Mouse (Mus musculus): ENCODE results near the gene Chd3. TPM values are rescaled to one million over a fixed set of nuclear protein-coding genes. Genes with fewer than 3 reads are reported as not detected.

Chd3 gene
- polyA plus RNA-seq, 1 experiment from 2014 or later: 53.0 TPM

- Histone ChIP-seq H3K9ac (ENCODE audit: low read length) (peak overlapping the region; percentile 89), H3K27me3 (ENCODE audit: control insufficient read depth, insufficient read depth, low read length) (no peaks in the 10 kb centered on the region), H3K4me1 (replicated peaks; ENCODE audit: control insufficient read depth, insufficient read depth, low read length) (peaks cover 29% of the 10 kb centered on the region), H3K27ac (ENCODE audit: low read depth, low read length) (peak overlapping the region; percentile 98), H3K4me3 (ENCODE audit: low read depth, low read length) (peak overlapping the region; percentile 81), H3K36me3 (ENCODE audit: control insufficient read depth, insufficient read depth, low read length) (peaks cover 29% of the 10 kb centered on the region), H3K9me3 (ENCODE audit: control insufficient read depth, low read length) (no peaks in the 10 kb centered on the region), H3K4me2 (ENCODE audit: low read depth, low read length, severe bottlenecking) (peak overlapping the region; percentile 99)
- under 1% methylated on average over 33 of the region's 33 CpGs for WGBS
- DNase-seq (ENCODE audit: low spot score) (peak; percentile 85), ATAC-seq (replicated peaks; ENCODE audit: low FRiP score) (peak; percentile 74)
These were observed 39.6 kb upstream of the Chd3 start for GRCm38 (mm10) chr11:69408541-69409377.

- H3K9ac ChIP-seq (ENCODE audit: low read length): no peak overlapping the region
- H3K4me2 ChIP-seq (ENCODE audit: low read depth, low read length, severe bottlenecking): no peak overlapping the region
- DNase-seq (ENCODE audit: low spot score) (no peak), ATAC-seq (replicated peaks; ENCODE audit: low FRiP score) (no peak)
- WGBS: 90% methylated on average over 4 of the region's 4 CpGs
- H3K27ac ChIP-seq (ENCODE audit: low read depth, low read length): no peak overlapping the region
- H3K9me3 ChIP-seq (ENCODE audit: control insufficient read depth, low read length): no peaks in the 10 kb centered on the region
- H3K27me3 ChIP-seq (ENCODE audit: control insufficient read depth, insufficient read depth, low read length): no peaks in the 10 kb centered on the region
- H3K4me1 ChIP-seq (replicated peaks; ENCODE audit: control insufficient read depth, insufficient read depth, low read length): peaks cover 18% of the 10 kb centered on the region
- H3K36me3 ChIP-seq (ENCODE audit: control insufficient read depth, insufficient read depth, low read length): peaks cover 34% of the 10 kb centered on the region
- no peak overlapping the region for H3K4me3 ChIP-seq (ENCODE audit: low read depth, low read length)
These were observed 38.5 kb upstream of the Chd3 start for GRCm38 (mm10) chr11:69407724-69408004.

- H3K27ac ChIP-seq (ENCODE audit: low read depth, low read length): no peak overlapping the region
These were observed 37.9 kb upstream of the Chd3 start for GRCm38 (mm10) chr11:69406867-69407723.

GRCm38 (mm10) chr11:69406282-69406681, 37.1 kb upstream of the Chd3 start:
- ATAC-seq (replicated peaks; ENCODE audit: low FRiP score) (no peak), DNase-seq (ENCODE audit: low spot score) (no peak)
- Histone ChIP-seq H3K9me3 (ENCODE audit: control insufficient read depth, low read length) (no peaks in the 10 kb centered on the region), H3K36me3 (ENCODE audit: control insufficient read depth, insufficient read depth, low read length) (peaks cover 31% of the 10 kb centered on the region), H3K4me2 (ENCODE audit: low read depth, low read length, severe bottlenecking) (no peak overlapping the region), H3K27me3 (ENCODE audit: control insufficient read depth, insufficient read depth, low read length) (no peaks in the 10 kb centered on the region), H3K9ac (ENCODE audit: low read length) (no peak overlapping the region), H3K4me1 (replicated peaks; ENCODE audit: control insufficient read depth, insufficient read depth, low read length) (peaks cover 12% of the 10 kb centered on the region), H3K4me3 (ENCODE audit: low read depth, low read length) (no peak overlapping the region), H3K27ac (ENCODE audit: low read depth, low read length) (no peak overlapping the region)
- WGBS: 92% methylated on average over 19 of the region's 19 CpGs

More at GRCm38 (mm10) chr11:69406867-69407723, 37.9 kb upstream of the Chd3 start:
- Histone ChIP-seq H3K4me2 (ENCODE audit: low read depth, low read length, severe bottlenecking) (no peak overlapping the region), H3K36me3 (ENCODE audit: control insufficient read depth, insufficient read depth, low read length) (peaks cover 31% of the 10 kb centered on the region), H3K4me3 (ENCODE audit: low read depth, low read length) (no peak overlapping the region), H3K9me3 (ENCODE audit: control insufficient read depth, low read length) (no peaks in the 10 kb centered on the region), H3K9ac (ENCODE audit: low read length) (no peak overlapping the region), H3K27me3 (ENCODE audit: control insufficient read depth, insufficient read depth, low read length) (no peaks in the 10 kb centered on the region), H3K4me1 (replicated peaks; ENCODE audit: control insufficient read depth, insufficient read depth, low read length) (peaks cover 12% of the 10 kb centered on the region)
- WGBS: 92% methylated on average over 16 of the region's 16 CpGs
- ATAC-seq (replicated peaks; ENCODE audit: low FRiP score) (no peak), DNase-seq (ENCODE audit: low spot score) (no peak)

GRCm38 (mm10) chr11:69405397-69406200, 36.4 kb upstream of the Chd3 start:
- WGBS: 89% methylated on average over 22 of the region's 24 CpGs

GRCm38 (mm10) chr11:69404595-69405396, 35.6 kb upstream of the Chd3 start:
- 92% methylated on average over 24 of the region's 24 CpGs for WGBS
- Histone ChIP-seq H3K9ac (ENCODE audit: low read length) (no peak overlapping the region), H3K4me1 (replicated peaks; ENCODE audit: control insufficient read depth, insufficient read depth, low read length) (peaks cover 14% of the 10 kb centered on the region), H3K9me3 (ENCODE audit: control insufficient read depth, low read length) (no peaks in the 10 kb centered on the region), H3K4me2 (ENCODE audit: low read depth, low read length, severe bottlenecking) (no peak overlapping the region), H3K27me3 (ENCODE audit: control insufficient read depth, insufficient read depth, low read length) (peaks cover 2% of the 10 kb centered on the region; the same call in 1 of the 2 replicates), H3K4me3 (ENCODE audit: low read depth, low read length) (no peak overlapping the region), H3K27ac (ENCODE audit: low read depth, low read length) (no peak overlapping the region), H3K36me3 (ENCODE audit: control insufficient read depth, insufficient read depth, low read length) (peaks cover 43% of the 10 kb centered on the region)
- DNase-seq (ENCODE audit: low spot score) (peak; percentile 52), ATAC-seq (replicated peaks; ENCODE audit: low FRiP score) (no peak)

More at GRCm38 (mm10) chr11:69405397-69406200, 36.4 kb upstream of the Chd3 start:
- H3K9ac ChIP-seq (ENCODE audit: low read length): no peak overlapping the region
- ATAC-seq (replicated peaks; ENCODE audit: low FRiP score) (no peak), DNase-seq (ENCODE audit: low spot score) (peak; percentile 56)
- no peaks in the 10 kb centered on the region; the same call in 1 of the 2 replicates for H3K27me3 ChIP-seq (ENCODE audit: control insufficient read depth, insufficient read depth, low read length)
- H3K4me3 ChIP-seq (ENCODE audit: low read depth, low read length): no peak overlapping the region
- peaks cover 12% of the 10 kb centered on the region for H3K4me1 ChIP-seq (replicated peaks; ENCODE audit: control insufficient read depth, insufficient read depth, low read length)
- no peak overlapping the region for H3K4me2 ChIP-seq (ENCODE audit: low read depth, low read length, severe bottlenecking)
- H3K9me3 ChIP-seq (ENCODE audit: control insufficient read depth, low read length): no peaks in the 10 kb centered on the region
- H3K27ac ChIP-seq (ENCODE audit: low read depth, low read length): no peak overlapping the region
- H3K36me3 ChIP-seq (ENCODE audit: control insufficient read depth, insufficient read depth, low read length): peaks cover 38% of the 10 kb centered on the region

- ATAC-seq (replicated peaks; ENCODE audit: low FRiP score) (no peak), DNase-seq (ENCODE audit: low spot score) (peak; percentile 53)
These were observed 34.7 kb upstream of the Chd3 start for GRCm38 (mm10) chr11:69403691-69404594.

More at GRCm38 (mm10) chr11:69403691-69404594, 34.7 kb upstream of the Chd3 start:
- H3K27me3 ChIP-seq (ENCODE audit: control insufficient read depth, insufficient read depth, low read length): peaks cover 2% of the 10 kb centered on the region; the same call in 1 of the 2 replicates
- peaks cover 43% of the 10 kb centered on the region for H3K36me3 ChIP-seq (ENCODE audit: control insufficient read depth, insufficient read depth, low read length)
- no peak overlapping the region for H3K4me3 ChIP-seq (ENCODE audit: low read depth, low read length)
- H3K4me2 ChIP-seq (ENCODE audit: low read depth, low read length, severe bottlenecking): no peak overlapping the region
- no peak overlapping the region for H3K27ac ChIP-seq (ENCODE audit: low read depth, low read length)
- WGBS: 89% methylated on average over 37 of the region's 38 CpGs
- peaks cover 19% of the 10 kb centered on the region for H3K4me1 ChIP-seq (replicated peaks; ENCODE audit: control insufficient read depth, insufficient read depth, low read length)
- H3K9me3 ChIP-seq (ENCODE audit: control insufficient read depth, low read length): no peaks in the 10 kb centered on the region
- no peak overlapping the region for H3K9ac ChIP-seq (ENCODE audit: low read length)
